Mouse (Mus musculus) kidney, adult 2 months (tissue): Measurements from ENCODE around the gene Wipi1. TPM values are rescaled to one million over a fixed set of nuclear protein-coding genes. Genes with fewer than 3 reads are reported as not detected.

Source experiments
- DNase-seq: peaks from one replicate; pipeline ENCODE4 v3.0.0; 2021
- H3K27ac ChIP-seq: fragments of 200-500 bp; 2 replicates; pipeline ENCODE4 v1.5.1; 2012; ENCODE audit warnings: low read depth, low read length, control low read depth, inconsistent platforms; ENCODE audit not compliant: insufficient read depth
- H3K27me3 ChIP-seq: fragments of 200-500 bp; replicated peaks from 2 replicates; pipeline ENCODE4 v1.6.1; 2012; ENCODE audit warnings: mild to moderate bottlenecking, moderate library complexity, low read length, inconsistent platforms; ENCODE audit not compliant: control insufficient read depth, insufficient read depth
- H3K36me3 ChIP-seq: fragments of 200-500 bp; 2 replicates; pipeline ENCODE4 v1.6.1; 2012; ENCODE audit warnings: mild to moderate bottlenecking, moderate library complexity, low read length, inconsistent platforms; ENCODE audit not compliant: control insufficient read depth, insufficient read depth
- H3K4me1 ChIP-seq: fragments of 200-500 bp; 2 replicates; pipeline ENCODE4 v1.6.1; 2011; ENCODE audit warnings: low read length; ENCODE audit not compliant: control insufficient read depth, insufficient read depth
- H3K4me3 ChIP-seq: fragments of 200-500 bp; 2 replicates; pipeline ENCODE4 v1.5.1; 2011; ENCODE audit warnings: mild to moderate bottlenecking, low read depth, low read length, control low read depth; ENCODE audit not compliant: insufficient read depth
- CTCF ChIP-seq: fragments of 200-500 bp; conservative IDR thresholded peaks from 2 replicates; pipeline ENCODE4 v1.5.1; 2011; ENCODE audit warnings: low read depth, mild to moderate bottlenecking, control low read depth, low read length, moderate library complexity, mixed read lengths; ENCODE audit not compliant: insufficient read depth, insufficient read length
- POLR2A ChIP-seq: fragments of 200-500 bp; IDR thresholded peaks from one replicate; pipeline ENCODE4 v1.6.1; 2011; ENCODE audit warnings: low read depth, low read length, control low read depth
- WGBS: fragments of 180-500 bp; shearing (Covaris S2); methylation state at CpG from one replicate; pipeline ENCODE4 v1.1.7; 2018; 5-methylcytosine and 5-hydroxymethylcytosine counted together
- polyA plus RNA-seq: library from polyadenylated mRNA; depleted of rRNA; stranded (reverse); fragments of >200 nt; gene quantifications from 2 replicates; pipeline ENCODE4 v1.2.3, GENCODE M21; 2012

The Wipi1 gene
- polyA plus RNA-seq, 1 experiment, result 22.7 TPM

GRCm38 (mm10) chr11:109650788-109651565 is 39.2 kb upstream of the Wipi1 start:
- Histone ChIP-seq H3K4me1 (peaks cover 19% of the 10 kb centered on the region), H3K4me3 (peak overlapping the region; percentile 97), H3K27me3 (no peaks in the 10 kb centered on the region), H3K27ac (peak overlapping the region; percentile 99), H3K36me3 (peaks cover 3% of the 10 kb centered on the region; the same call in 1 of the 2 replicates)
- peak; percentile 96 for DNase-seq
- WGBS, result under 1% methylated on average over 86 of the region's 90 CpGs
- TF ChIP-seq CTCF (no peak), POLR2A (peak; percentile 86)

- TF ChIP-seq POLR2A (peak; percentile 30), CTCF (no peak)
- H3K4me1 ChIP-seq, result peaks cover 17% of the 10 kb centered on the region
- peaks cover 3% of the 10 kb centered on the region; the same call in 1 of the 2 replicates for H3K36me3 ChIP-seq
- peak overlapping the region; percentile 78 for H3K27ac ChIP-seq
- peak; percentile 77 for DNase-seq
- no peaks in the 10 kb centered on the region for H3K27me3 ChIP-seq
- WGBS, result 2% methylated on average over 31 of the region's 31 CpGs
- peak overlapping the region; percentile 97 for H3K4me3 ChIP-seq
Observed at GRCm38 (mm10) chr11:109649975-109650701, 38.4 kb upstream of the Wipi1 start.

GRCm38 (mm10) chr11:109649206-109649605 is 37.4 kb upstream of the Wipi1 start, which contains the start of gene Prkar1a:
Gene Prkar1a (plus strand): TSS chr11:109649405.
- peak within 1 kb of the TSS; percentile 97 for H3K4me3 ChIP-seq
- peak; percentile 21 for DNase-seq
- peaks cover 13% of the 10 kb centered on the region for H3K4me1 ChIP-seq
- H3K27me3 ChIP-seq, result no peaks in the 10 kb centered on the region
- no peaks in the 10 kb centered on the region for H3K36me3 ChIP-seq
- WGBS, result 27% methylated on average over 8 of the region's 8 CpGs
- peak within 1 kb of the TSS; percentile 78 for H3K27ac ChIP-seq
- TF ChIP-seq CTCF (no peak), POLR2A (no peak)

- 52% methylated on average over 7 of the region's 7 CpGs for WGBS
- H3K27ac ChIP-seq, result peak overlapping the region; percentile 28
- H3K4me3 ChIP-seq, result no peak overlapping the region
- peak; percentile 48 for DNase-seq
- no peaks in the 10 kb centered on the region for H3K36me3 ChIP-seq
- no peaks in the 10 kb centered on the region for H3K27me3 ChIP-seq
- TF ChIP-seq POLR2A (no peak), CTCF (no peak)
- peaks cover 9% of the 10 kb centered on the region for H3K4me1 ChIP-seq
Observed at GRCm38 (mm10) chr11:109648510-109648909, 36.7 kb upstream of the Wipi1 start.

GRCm38 (mm10) chr11:109641498-109642222 is 29.9 kb upstream of the Wipi1 start:
- peak; percentile 88 for DNase-seq
- no peaks in the 10 kb centered on the region for H3K36me3 ChIP-seq
- 25% methylated on average over 5 of the region's 5 CpGs for WGBS
- H3K4me1 ChIP-seq, result peaks cover 17% of the 10 kb centered on the region; the same call in 1 of the 2 replicates
- no peak overlapping the region for H3K4me3 ChIP-seq
- no peak for TF ChIP-seq CTCF
- TF ChIP-seq POLR2A, result no peak
- no peaks in the 10 kb centered on the region for H3K27me3 ChIP-seq
- peak overlapping the region; percentile 73 for H3K27ac ChIP-seq

GRCm38 (mm10) chr11:109635871-109636395 is 24.2 kb upstream of the Wipi1 start:
- no peaks in the 10 kb centered on the region for H3K36me3 ChIP-seq
- H3K4me3 ChIP-seq, result no peak overlapping the region
- no peak overlapping the region for H3K27ac ChIP-seq
- no peaks in the 10 kb centered on the region for H3K27me3 ChIP-seq
- peaks cover 3% of the 10 kb centered on the region; the same call in 1 of the 2 replicates for H3K4me1 ChIP-seq
- TF ChIP-seq POLR2A, result no peak
- TF ChIP-seq CTCF, result no peak
- 45% methylated on average over 6 of the region's 6 CpGs for WGBS
- DNase-seq, result peak; percentile 63
